ENCODE assay signal across 8 mouse cellular contexts in genomic region chr15:82378261-82379180, GRCm38 (mm10). TPM values are rescaled to one million over a fixed set of nuclear protein-coding genes. Genes with fewer than 3 reads are reported as not detected.
DNase-seq lines count a peak whose midpoint lies in the region; ATAC-seq and TF ChIP-seq lines count a peak whose summit lies in the region.

No protein-coding gene starts in this region.

- H3K4me1 ChIP-seq in cerebellum, adult 2 months (ENCODE audit: control insufficient read depth, insufficient read depth, low read length), result no peaks in the 10 kb centered on the region
- H3K4me1 ChIP-seq in testis, adult 2 months (ENCODE audit: control insufficient read depth, insufficient read depth, low read length), result peaks cover 13% of the 10 kb centered on the region
- 0 out of 2 replicates have a peak, but pooled peaks cover 7% of the 10 kb centered on the region for H3K4me1 ChIP-seq in liver, postnatal 0 days (ENCODE audit: insufficient read depth)

- no peaks in the 10 kb centered on the region for H3K36me3 ChIP-seq in testis, adult 2 months (ENCODE audit: control insufficient read depth, insufficient read depth, low read length)
- peaks cover 9% of the 10 kb centered on the region; the same call in 1 of the 2 replicates for H3K36me3 ChIP-seq in liver, postnatal 0 days (replicated peaks; ENCODE audit: insufficient read depth, low read length)

- ATAC-seq in liver, postnatal 0 days, result 0 out of 2 replicates have a peak, but pooled peaks have one; percentile 5

- DNase-seq in cerebellum, adult 2 months, result no peak
- DNase-seq in cerebellum, adult 18-20 months, result no peak
- no peak for DNase-seq in testis, postnatal 10 days (ENCODE audit: low spot score)
- DNase-seq in liver, postnatal 0 days, result no peak
- peak; percentile 37 for DNase-seq in yolk sac, embryonic 10.5 days (ENCODE audit: low spot score)
- DNase-seq in right cerebral cortex, postnatal 36 days (ENCODE audit: low spot score in 2 of 2), result no peak
- no peak for DNase-seq in thymus, postnatal 25 days

- H3K9ac ChIP-seq in liver, postnatal 0 days (replicated peaks), result peak overlapping the region; percentile 71

- peak overlapping the region; percentile 9 for H3K4me3 ChIP-seq in cerebellum, adult 2 months (replicated peaks; ENCODE audit: insufficient read depth, low read depth, low read length)
- no peak overlapping the region for H3K4me3 ChIP-seq in testis, adult 2 months (ENCODE audit: control insufficient read depth, low read depth, low read length)
- peak overlapping the region; percentile 44 for H3K4me3 ChIP-seq in liver, postnatal 0 days (ENCODE audit: low read depth, low read length)

- no peak for TF ChIP-seq POLR2A in cerebellum, adult 2 months (IDR thresholded peaks at IDR 0.05; ENCODE audit: borderline replicate concordance, insufficient read depth, low read length)
- no peak for TF ChIP-seq POLR2A in testis, adult 2 months (IDR thresholded peaks at IDR 0.05; ENCODE audit: control insufficient read depth, low read depth, low read length)

- no peak for TF ChIP-seq CTCF in cerebellum, adult 2 months (IDR thresholded peaks at IDR 0.05; ENCODE audit: borderline replicate concordance, insufficient read depth, low read depth, low read length)
- TF ChIP-seq CTCF in testis, adult 2 months (IDR thresholded peaks at IDR 0.05; ENCODE audit: control insufficient read depth, insufficient read depth, insufficient replicate concordance, low read depth, low read length), result no peak
- no peak for TF ChIP-seq CTCF in liver, postnatal 0 days (IDR thresholded peaks at IDR 0.05; ENCODE audit: low read depth)

- H3K27ac ChIP-seq in cerebellum, adult 2 months (ENCODE audit: insufficient read depth, low read length), result peak overlapping the region; percentile 49; the same call in 1 of the 2 replicates
- peak overlapping the region; percentile 73 for H3K27ac ChIP-seq in testis, adult 2 months (ENCODE audit: control insufficient read depth, insufficient read depth, low read depth, low read length)
- H3K27ac ChIP-seq in liver, postnatal 0 days (ENCODE audit: low read depth), result peak overlapping the region; percentile 99

- H3K4me2 ChIP-seq in liver, postnatal 0 days (ENCODE audit: low read depth, low read length), result peak overlapping the region; percentile 67

- 58% methylated on average over 15 of the region's 15 CpGs for WGBS in cerebellum, adult 2 months
- 51% methylated on average over 15 of the region's 15 CpGs for WGBS in liver, postnatal 0 days (ENCODE audit: insufficient replicate concordance)

- H3K9me3 ChIP-seq in liver, postnatal 0 days (ENCODE audit: low read length), result no peaks in the 10 kb centered on the region

- H3K27me3 ChIP-seq in cerebellum, adult 2 months (ENCODE audit: control insufficient read depth, insufficient read depth, low read length), result no peaks in the 10 kb centered on the region
- no peaks in the 10 kb centered on the region for H3K27me3 ChIP-seq in testis, adult 2 months (ENCODE audit: control insufficient read depth, insufficient read depth, low read length)
- H3K27me3 ChIP-seq in liver, postnatal 0 days (ENCODE audit: insufficient read depth, low read length), result no peaks in the 10 kb centered on the region

- TF ChIP-seq EP300 in liver, postnatal 0 days (IDR thresholded peaks at IDR 0.05; ENCODE audit: low read depth), result peak; percentile 55; the same call in 1 of the 2 replicates

RNA-seq across cellular contexts. Expression of gene Cyp2d22, which starts 1.5 kb away (rescaled TPM):
- 64.2 and 65.4 TPM in 2 replicates for polyA plus RNA-seq in cerebellum, adult 2 months (2012; rRNA removed)
- polyA plus RNA-seq in testis, adult 2 months (2012; rRNA removed), result 9.9 and 11.0 TPM in 2 replicates
- 42.0 and 44.9 TPM in 2 replicates for polyA plus RNA-seq in liver, postnatal 0 days (2015; fragmentation: Nextera tagmentation; extraction: Ambion mirVana)

RNA-seq across cellular contexts. Expression of gene Cyp2d11, which starts 15.3 kb away (rescaled TPM):
- not detected in 2 replicates for polyA plus RNA-seq in cerebellum, adult 2 months (2012; rRNA removed)
- not detected in 2 replicates for polyA plus RNA-seq in testis, adult 2 months (2012; rRNA removed)
- 0.20 and 0.25 TPM in 2 replicates for polyA plus RNA-seq in liver, postnatal 0 days (2015; fragmentation: Nextera tagmentation; extraction: Ambion mirVana)

RNA-seq across cellular contexts. Expression of gene Ndufa6, which starts 24.4 kb away (rescaled TPM):
- 608 and 627 TPM in 2 replicates for polyA plus RNA-seq in cerebellum, adult 2 months (2012; rRNA removed)
- 240 and 246 TPM in 2 replicates for polyA plus RNA-seq in testis, adult 2 months (2012; rRNA removed)
- 642 and 691 TPM in 2 replicates for polyA plus RNA-seq in liver, postnatal 0 days (2015; fragmentation: Nextera tagmentation; extraction: Ambion mirVana)

RNA-seq across cellular contexts. Expression of gene Cyp2d10, which starts 28.5 kb away (rescaled TPM):
- polyA plus RNA-seq in cerebellum, adult 2 months (2012; rRNA removed), result not detected in 2 replicates
- 0.10 TPM in 1 of 2 replicates, not detected in the other for polyA plus RNA-seq in testis, adult 2 months (2012; rRNA removed)
- 384 and 387 TPM in 2 replicates for polyA plus RNA-seq in liver, postnatal 0 days (2015; fragmentation: Nextera tagmentation; extraction: Ambion mirVana)

RNA-seq across cellular contexts. Expression of gene Smdt1, which starts 39.8 kb away (rescaled TPM):
- polyA plus RNA-seq in cerebellum, adult 2 months (2012; rRNA removed), result 309 and 332 TPM in 2 replicates
- 129 and 140 TPM in 2 replicates for polyA plus RNA-seq in testis, adult 2 months (2012; rRNA removed)
- 145 and 151 TPM in 2 replicates for polyA plus RNA-seq in liver, postnatal 0 days (2015; fragmentation: Nextera tagmentation; extraction: Ambion mirVana)

Comparison
In these comparisons a context has a peak if more than half of its experiments do, and no peak if none do; other contexts are left out.
1. H3K27ac ChIP-seq: peak in every context shown above with its lines; median percentile 99 in liver, postnatal 0 days; 73 in testis, adult 2 months; 49 in cerebellum, adult 2 months.